Mouse (Mus musculus): Measurements from ENCODE around the gene Fam83e. TPM values are rescaled to one million over a fixed set of nuclear protein-coding genes. Genes with fewer than 3 reads are reported as not detected.

Gene Fam83e
- polyA plus RNA-seq, 1 experiment from 2014 or later = 2.0 TPM

DNA sequence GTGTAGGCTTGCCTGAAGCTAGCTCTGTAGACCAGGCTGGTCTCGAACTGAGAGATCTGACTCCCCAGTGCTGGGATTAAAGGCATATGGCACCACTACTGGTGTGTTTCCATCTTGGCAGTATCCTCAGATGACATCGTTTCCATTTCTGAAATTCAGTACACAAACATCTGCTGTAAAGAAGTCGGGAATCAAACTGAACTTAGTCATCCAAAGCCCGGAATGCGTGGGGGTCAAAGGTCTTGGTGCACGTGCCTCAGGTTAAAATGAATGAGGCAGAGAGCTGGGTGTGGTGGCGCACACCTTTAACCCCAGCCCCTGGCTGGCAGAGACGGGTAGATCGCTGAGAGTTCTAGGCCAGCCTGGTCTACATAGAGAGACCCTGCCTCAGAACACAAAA is 29.1 kb downstream of the Fam83e start:
- Histone ChIP-seq H3K27me3 (ENCODE audit: control insufficient read depth, insufficient read depth, low read depth, low read length) (no peaks in the 10 kb centered on the region), H3K4me1 (replicated peaks; ENCODE audit: control insufficient read depth, insufficient read depth, low read length) (peaks cover 3% of the 10 kb centered on the region; the same call in 1 of the 2 replicates), H3K4me3 (ENCODE audit: low read length) (no peak overlapping the region), H3K36me3 (ENCODE audit: control insufficient read depth, insufficient read depth, low read length) (no peaks in the 10 kb centered on the region), H3K9ac (ENCODE audit: low read length) (no peak overlapping the region), H3K9me3 (ENCODE audit: control insufficient read depth, low read length) (0 out of 2 replicates have a peak, but pooled peaks cover 2% of the 10 kb centered on the region), H3K4me2 (ENCODE audit: low read depth, low read length) (no peak overlapping the region), H3K27ac (ENCODE audit: low read length) (no peak overlapping the region)
- WGBS = 52% methylated on average over 9 of the region's 9 CpGs
- ATAC-seq (ENCODE audit: low read depth) = no peak

DNA sequence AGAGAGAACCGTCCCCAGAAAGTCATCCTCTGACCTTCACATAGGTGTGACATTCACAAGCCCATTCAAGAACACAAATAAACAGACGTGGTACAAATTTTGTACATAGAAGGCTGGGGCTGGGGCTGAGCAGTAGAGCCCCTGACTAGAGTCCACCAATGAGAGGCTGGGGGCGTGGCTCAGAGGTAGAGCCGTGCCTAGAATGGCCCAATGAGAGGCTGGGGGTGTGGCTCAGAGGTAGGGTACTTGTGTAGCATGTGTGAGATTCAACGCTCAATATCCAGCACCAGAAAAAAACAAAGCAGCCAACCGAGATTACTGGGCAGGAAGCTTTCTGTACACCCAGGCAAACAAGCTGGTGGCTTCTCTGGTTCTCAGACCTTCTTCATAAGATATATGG is 34.7 kb downstream of the Fam83e start:
- Histone ChIP-seq H3K4me3 (ENCODE audit: low read length) (no peak overlapping the region), H3K27me3 (ENCODE audit: control insufficient read depth, insufficient read depth, low read depth, low read length) (peaks cover 17% of the 10 kb centered on the region), H3K36me3 (ENCODE audit: control insufficient read depth, insufficient read depth, low read length) (no peaks in the 10 kb centered on the region), H3K27ac (ENCODE audit: low read length) (no peak overlapping the region), H3K9me3 (ENCODE audit: control insufficient read depth, low read length) (0 out of 2 replicates have a peak, but pooled peaks cover 2% of the 10 kb centered on the region), H3K4me2 (ENCODE audit: low read depth, low read length) (no peak overlapping the region), H3K4me1 (replicated peaks; ENCODE audit: control insufficient read depth, insufficient read depth, low read length) (peaks cover 6% of the 10 kb centered on the region; the same call in 1 of the 2 replicates), H3K9ac (ENCODE audit: low read length) (no peak overlapping the region)
- WGBS = 51% methylated on average over 6 of the region's 6 CpGs
- ATAC-seq (ENCODE audit: low read depth) = no peak

GRCm38 (mm10) chr7:45759400-45759799 is 38.4 kb downstream of the Fam83e start:
- 7% methylated on average over 27 of the region's 27 CpGs for WGBS
- Histone ChIP-seq H3K4me3 (ENCODE audit: low read length) (peak overlapping the region; percentile 29), H3K9me3 (ENCODE audit: control insufficient read depth, low read length) (no peaks in the 10 kb centered on the region), H3K4me2 (ENCODE audit: low read depth, low read length) (peak overlapping the region; percentile 49), H3K27me3 (ENCODE audit: control insufficient read depth, insufficient read depth, low read depth, low read length) (peaks cover 17% of the 10 kb centered on the region), H3K9ac (ENCODE audit: low read length) (peak overlapping the region; percentile 5; the same call in 1 of the 2 replicates), H3K4me1 (replicated peaks; ENCODE audit: control insufficient read depth, insufficient read depth, low read length) (peaks cover 6% of the 10 kb centered on the region; the same call in 1 of the 2 replicates), H3K27ac (ENCODE audit: low read length) (peak overlapping the region; percentile 6; the same call in 1 of the 2 replicates), H3K36me3 (ENCODE audit: control insufficient read depth, insufficient read depth, low read length) (no peaks in the 10 kb centered on the region)
- ATAC-seq (ENCODE audit: low read depth) = peak; percentile 94

DNA sequence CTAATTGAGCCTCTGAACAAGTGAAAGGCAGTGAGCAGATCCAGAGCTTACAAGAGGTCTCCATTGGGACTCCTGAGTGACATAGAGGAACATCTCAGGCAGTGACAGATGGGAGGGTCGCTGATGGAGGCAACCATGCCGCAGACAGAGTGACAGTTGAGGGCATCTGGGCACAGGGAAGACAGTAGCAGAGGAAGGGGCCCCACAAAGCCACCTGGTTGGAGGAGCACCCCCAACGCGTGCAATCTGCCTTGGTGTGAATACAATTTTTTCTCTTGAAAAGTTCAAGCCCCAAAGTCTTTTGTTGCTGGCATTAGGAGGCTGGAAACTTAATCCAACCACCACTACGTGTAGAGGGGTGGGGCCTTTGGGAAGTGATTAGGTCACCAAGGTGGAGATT is 39.1 kb downstream of the Fam83e start:
- ATAC-seq (ENCODE audit: low read depth) = no peak

DNA sequence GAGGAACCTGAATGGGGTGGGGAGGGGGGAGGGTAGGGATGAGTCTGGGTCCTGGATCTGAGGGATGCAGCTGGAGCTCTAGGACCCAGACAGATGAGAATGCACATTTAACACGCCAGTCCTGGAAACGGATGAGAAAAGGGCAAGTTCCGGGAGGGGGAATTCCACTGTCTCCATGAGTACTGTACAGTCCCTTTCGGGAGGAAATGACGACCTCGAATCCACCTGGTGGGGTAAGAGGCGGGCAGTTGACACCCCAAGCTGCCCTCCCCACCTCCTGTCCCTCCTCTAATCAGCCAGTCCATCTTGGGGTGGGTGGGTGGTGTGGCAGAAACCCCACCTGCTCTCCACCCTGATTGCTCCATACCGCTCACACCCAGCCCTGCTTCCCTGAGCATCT is 45.0 kb downstream of the Fam83e start:
- no peaks in the 10 kb centered on the region for H3K36me3 ChIP-seq (ENCODE audit: control insufficient read depth, insufficient read depth, low read length)
- H3K27me3 ChIP-seq (ENCODE audit: control insufficient read depth, insufficient read depth, low read depth, low read length) = no peaks in the 10 kb centered on the region
- 0 out of 2 replicates have a peak, but pooled peaks cover 5% of the 10 kb centered on the region for H3K4me1 ChIP-seq (replicated peaks; ENCODE audit: control insufficient read depth, insufficient read depth, low read length)
- H3K9ac ChIP-seq (ENCODE audit: low read length) = no peak overlapping the region
- H3K9me3 ChIP-seq (ENCODE audit: control insufficient read depth, low read length) = no peaks in the 10 kb centered on the region
- ATAC-seq (ENCODE audit: low read depth) = 0 out of 2 replicates have a peak, but pooled peaks have one; percentile 26
- 42% methylated on average over 8 of the region's 8 CpGs for WGBS
- H3K4me2 ChIP-seq (ENCODE audit: low read depth, low read length) = no peak overlapping the region
- H3K27ac ChIP-seq (ENCODE audit: low read length) = no peak overlapping the region
- no peak overlapping the region for H3K4me3 ChIP-seq (ENCODE audit: low read length)

More for the DNA sequence above, 39.1 kb downstream of the Fam83e start:
- Histone ChIP-seq H3K9ac (ENCODE audit: low read length) (no peak overlapping the region), H3K27ac (ENCODE audit: low read length) (no peak overlapping the region), H3K9me3 (ENCODE audit: control insufficient read depth, low read length) (no peaks in the 10 kb centered on the region), H3K36me3 (ENCODE audit: control insufficient read depth, insufficient read depth, low read length) (no peaks in the 10 kb centered on the region), H3K4me3 (ENCODE audit: low read length) (no peak overlapping the region), H3K4me1 (replicated peaks; ENCODE audit: control insufficient read depth, insufficient read depth, low read length) (peaks cover 6% of the 10 kb centered on the region; the same call in 1 of the 2 replicates), H3K27me3 (ENCODE audit: control insufficient read depth, insufficient read depth, low read depth, low read length) (peaks cover 17% of the 10 kb centered on the region), H3K4me2 (ENCODE audit: low read depth, low read length) (no peak overlapping the region)
- WGBS = 54% methylated on average over 5 of the region's 5 CpGs

- 23% methylated on average over 7 of the region's 8 CpGs for WGBS
- no peak overlapping the region for H3K9ac ChIP-seq (ENCODE audit: low read length)
- peak; percentile 83 for ATAC-seq (ENCODE audit: low read depth)
These were observed 45.8 kb downstream of the Fam83e start for GRCm38 (mm10) chr7:45766764-45767163.

DNA sequence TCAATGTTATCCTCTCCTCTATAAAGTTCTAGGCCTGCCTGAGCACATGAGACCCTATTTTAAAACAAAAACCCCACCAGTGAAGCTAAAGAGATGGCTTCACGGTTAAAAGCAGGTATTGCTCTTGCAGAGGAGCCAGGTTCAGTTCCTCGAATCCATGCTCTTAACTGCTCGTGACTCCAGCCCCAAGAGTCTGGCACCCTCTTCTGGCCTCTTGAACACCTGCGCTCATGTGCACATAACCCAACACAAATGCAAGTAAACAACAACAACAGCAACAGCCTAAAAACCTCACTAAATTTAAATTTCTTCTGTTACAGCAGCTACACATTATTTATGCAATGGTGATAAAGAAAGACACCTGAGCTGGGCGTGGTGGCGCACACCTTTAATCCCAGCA is 46.5 kb downstream of the Fam83e start:
- no peak for ATAC-seq (ENCODE audit: low read depth)
- Histone ChIP-seq H3K4me2 (ENCODE audit: low read depth, low read length) (no peak overlapping the region), H3K9me3 (ENCODE audit: control insufficient read depth, low read length) (no peaks in the 10 kb centered on the region), H3K4me3 (ENCODE audit: low read length) (no peak overlapping the region), H3K36me3 (ENCODE audit: control insufficient read depth, insufficient read depth, low read length) (no peaks in the 10 kb centered on the region), H3K9ac (ENCODE audit: low read length) (no peak overlapping the region), H3K27ac (ENCODE audit: low read length) (no peak overlapping the region; the same call in 1 of the 2 replicates), H3K4me1 (replicated peaks; ENCODE audit: control insufficient read depth, insufficient read depth, low read length) (0 out of 2 replicates have a peak, but pooled peaks cover 5% of the 10 kb centered on the region), H3K27me3 (ENCODE audit: control insufficient read depth, insufficient read depth, low read depth, low read length) (no peaks in the 10 kb centered on the region)
- 86% methylated on average over 6 of the region's 6 CpGs for WGBS

More at GRCm38 (mm10) chr7:45766764-45767163, 45.8 kb downstream of the Fam83e start:
- Histone ChIP-seq H3K9me3 (ENCODE audit: control insufficient read depth, low read length) (no peaks in the 10 kb centered on the region), H3K4me1 (replicated peaks; ENCODE audit: control insufficient read depth, insufficient read depth, low read length) (0 out of 2 replicates have a peak, but pooled peaks cover 5% of the 10 kb centered on the region), H3K4me2 (ENCODE audit: low read depth, low read length) (0 out of 2 replicates have a peak overlapping the region, but pooled peaks have one; percentile 25), H3K36me3 (ENCODE audit: control insufficient read depth, insufficient read depth, low read length) (no peaks in the 10 kb centered on the region), H3K27me3 (ENCODE audit: control insufficient read depth, insufficient read depth, low read depth, low read length) (no peaks in the 10 kb centered on the region), H3K27ac (ENCODE audit: low read length) (no peak overlapping the region), H3K4me3 (ENCODE audit: low read length) (no peak overlapping the region)

- Histone ChIP-seq H3K4me3 (ENCODE audit: low read length) (no peak overlapping the region), H3K27me3 (ENCODE audit: control insufficient read depth, insufficient read depth, low read depth, low read length) (no peaks in the 10 kb centered on the region), H3K4me2 (ENCODE audit: low read depth, low read length) (no peak overlapping the region), H3K27ac (ENCODE audit: low read length) (no peak overlapping the region), H3K9ac (ENCODE audit: low read length) (no peak overlapping the region), H3K36me3 (ENCODE audit: control insufficient read depth, insufficient read depth, low read length) (no peaks in the 10 kb centered on the region), H3K9me3 (ENCODE audit: control insufficient read depth, low read length) (no peaks in the 10 kb centered on the region), H3K4me1 (replicated peaks; ENCODE audit: control insufficient read depth, insufficient read depth, low read length) (0 out of 2 replicates have a peak, but pooled peaks cover 5% of the 10 kb centered on the region)
- no peak for ATAC-seq (ENCODE audit: low read depth)
- 55% methylated on average over 8 of the region's 8 CpGs for WGBS
These were observed 49.5 kb downstream of the Fam83e start for GRCm38 (mm10) chr7:45770427-45771082.

DNA sequence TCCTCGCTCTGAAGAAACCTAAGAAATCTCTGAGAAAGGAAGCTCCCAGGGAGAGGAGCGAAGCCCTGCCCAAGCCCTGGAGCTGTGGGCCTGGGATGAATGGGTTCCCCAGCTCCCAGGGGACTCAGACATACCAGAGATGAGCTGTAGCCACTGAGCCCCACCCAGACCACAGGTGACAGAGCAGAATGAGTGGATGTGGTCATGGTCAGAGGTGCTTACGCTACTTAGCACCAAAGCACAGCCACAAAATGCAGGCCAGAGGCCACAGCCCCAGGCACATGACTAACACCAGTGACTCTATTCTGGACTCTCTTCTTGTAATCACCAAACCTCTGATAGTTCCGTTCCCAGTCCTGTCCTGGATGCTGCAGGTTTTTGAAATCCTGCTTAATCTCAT is 50.1 kb downstream of the Fam83e start:
- ATAC-seq (ENCODE audit: low read depth) = no peak
- H3K4me1 ChIP-seq (replicated peaks; ENCODE audit: control insufficient read depth, insufficient read depth, low read length) = 0 out of 2 replicates have a peak, but pooled peaks cover 4% of the 10 kb centered on the region
- H3K27ac ChIP-seq (ENCODE audit: low read length) = no peak overlapping the region
- 58% methylated on average over 4 of the region's 4 CpGs for WGBS
- H3K36me3 ChIP-seq (ENCODE audit: control insufficient read depth, insufficient read depth, low read length) = no peaks in the 10 kb centered on the region
- no peaks in the 10 kb centered on the region for H3K27me3 ChIP-seq (ENCODE audit: control insufficient read depth, insufficient read depth, low read depth, low read length)
- no peaks in the 10 kb centered on the region for H3K9me3 ChIP-seq (ENCODE audit: control insufficient read depth, low read length)
- H3K4me3 ChIP-seq (ENCODE audit: low read length) = no peak overlapping the region
- no peak overlapping the region for H3K4me2 ChIP-seq (ENCODE audit: low read depth, low read length)
- H3K9ac ChIP-seq (ENCODE audit: low read length) = no peak overlapping the region
